Mouse (Mus musculus): ENCODE data around the gene Kalrn.

The Kalrn gene

DNA sequence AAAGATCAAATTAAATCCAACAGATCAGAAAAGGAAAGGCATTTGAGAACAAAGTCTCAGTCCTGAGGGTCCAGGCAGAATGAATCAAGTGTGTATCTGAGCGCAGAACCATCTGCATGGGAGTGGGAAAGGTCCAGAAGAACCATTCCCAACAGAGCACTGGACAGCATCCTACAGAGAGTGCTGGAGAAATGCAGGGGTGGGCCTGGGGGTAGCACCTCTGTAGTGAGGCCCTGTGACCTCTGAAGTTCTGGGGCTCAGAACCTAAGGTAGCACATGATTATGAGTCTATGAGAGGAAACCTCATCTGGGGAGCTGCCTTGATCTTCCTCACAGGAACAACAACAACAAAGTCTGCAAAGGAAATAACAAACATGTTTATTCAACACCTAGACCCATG is 20.6 kb downstream of the Kalrn start:
- no peak for DNase-seq

DNA sequence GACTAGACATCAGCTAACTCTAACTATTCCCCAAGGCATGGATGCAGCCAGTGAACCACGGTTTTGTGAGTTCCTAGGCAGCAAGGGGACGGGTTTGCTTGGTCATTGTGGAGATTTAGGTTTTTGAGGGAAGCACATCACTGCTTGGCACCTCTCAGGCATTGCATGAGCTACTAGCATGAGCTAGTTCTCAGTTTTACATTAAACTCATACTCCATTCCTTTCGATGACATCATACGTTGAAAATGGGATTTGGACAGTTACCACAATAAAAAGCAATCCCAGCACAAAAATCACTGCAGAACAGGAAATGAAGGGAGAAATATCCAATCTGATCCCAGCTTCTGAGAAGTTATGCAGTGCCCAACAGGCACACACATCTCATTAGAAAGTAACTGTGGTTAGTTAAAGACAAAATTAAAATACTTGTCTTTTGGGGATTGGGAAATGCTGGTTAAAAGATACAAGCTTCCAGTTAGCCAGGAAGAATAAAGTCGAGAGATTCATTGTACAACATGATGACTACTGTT is 23.8 kb downstream of the Kalrn start:
- DNase-seq = no peak

DNA sequence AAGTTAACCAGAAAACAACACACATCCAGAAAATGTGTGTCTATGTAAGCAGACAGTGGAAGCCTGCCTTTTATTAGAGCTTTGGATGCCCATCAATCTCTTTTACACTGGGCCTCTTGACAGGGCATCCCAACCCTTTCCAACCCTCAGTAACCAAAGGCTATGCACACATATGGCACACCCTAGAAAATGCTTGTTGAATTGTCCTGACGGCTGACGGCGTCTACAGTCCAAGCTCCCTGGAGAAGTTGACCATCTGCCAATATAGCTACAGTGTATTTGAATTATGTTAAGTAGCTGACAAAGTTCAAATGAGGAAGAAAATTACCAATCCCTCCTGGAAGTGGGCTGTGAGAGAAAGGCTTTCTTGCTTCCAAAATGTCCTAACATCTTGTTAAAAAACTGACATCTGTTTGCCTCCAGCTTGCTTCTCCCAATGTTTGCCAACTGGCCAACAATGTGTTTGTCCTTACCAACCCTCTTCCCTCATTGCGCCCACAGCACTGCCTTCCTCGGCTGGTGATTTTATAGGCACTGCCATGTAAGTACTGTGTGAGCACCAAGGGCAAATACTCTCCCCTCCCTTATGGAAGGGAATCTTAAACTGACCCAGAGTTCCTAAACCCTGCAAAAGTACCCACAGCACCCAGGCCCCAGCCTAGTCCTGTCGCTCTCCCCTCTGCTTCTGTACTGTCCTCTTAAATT is 26.4 kb downstream of the Kalrn start:
- no peak for DNase-seq

DNA sequence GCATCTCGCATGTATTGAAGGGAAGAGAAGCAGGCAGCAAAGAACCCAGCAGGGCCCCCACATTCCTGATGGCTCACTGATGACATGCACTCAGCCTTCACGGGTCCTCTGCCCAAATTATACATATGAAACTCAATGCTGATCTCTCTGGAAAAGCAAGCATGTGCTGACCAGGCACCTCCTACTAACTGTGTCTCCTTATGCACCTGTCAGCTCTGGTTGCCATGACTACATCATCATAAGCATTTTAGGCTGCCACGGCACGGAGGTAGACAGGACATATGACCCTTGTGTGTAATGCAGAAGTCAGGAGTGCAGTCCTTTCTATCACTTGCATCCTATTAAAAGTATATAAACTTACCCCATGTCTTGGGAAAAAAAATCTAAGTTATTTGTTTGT is 29.6 kb downstream of the Kalrn start:
- no peak for DNase-seq

DNA sequence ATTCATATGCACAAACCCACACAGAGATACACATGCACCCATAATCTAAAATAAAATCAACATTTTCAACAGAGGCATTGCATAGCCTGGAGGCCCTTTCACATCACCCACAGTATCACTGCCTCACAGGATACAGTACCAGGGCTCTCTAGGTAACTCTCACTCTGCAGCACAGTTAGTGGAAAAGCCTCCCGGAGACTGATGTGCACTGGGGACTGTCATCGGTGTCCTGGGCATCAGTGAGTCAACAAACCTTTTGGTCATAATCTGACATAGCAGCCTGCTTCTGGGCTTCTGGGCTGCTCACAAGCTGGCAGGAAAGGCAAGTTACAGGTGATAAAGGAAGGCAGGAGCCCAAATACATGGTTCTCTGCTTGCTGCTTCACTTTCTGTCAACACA is 31.0 kb downstream of the Kalrn start:
- no peak for DNase-seq

DNA sequence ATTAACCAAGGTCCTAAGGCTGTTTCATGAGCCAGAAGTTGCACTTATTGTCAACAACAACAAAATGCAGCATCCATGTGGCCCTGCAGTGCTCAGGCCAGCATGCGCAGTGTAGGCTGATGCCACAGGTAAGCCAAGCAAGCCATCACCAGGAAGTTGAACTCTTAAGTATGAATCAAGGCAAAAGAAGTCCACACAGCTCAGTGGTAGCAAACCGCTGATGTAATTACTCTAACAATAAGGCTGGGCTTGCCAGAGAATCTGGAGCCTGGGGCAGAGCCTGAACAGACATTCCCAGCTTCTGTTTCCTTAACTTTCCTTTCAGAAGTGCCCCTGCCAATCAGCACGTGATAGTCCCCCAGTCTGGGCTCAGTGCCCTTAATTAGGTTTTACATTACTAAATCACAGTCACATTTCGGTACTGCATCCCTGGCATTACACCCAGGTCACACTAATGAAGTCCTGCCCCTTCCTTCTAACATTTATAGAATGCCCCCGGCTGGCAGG is 34.6 kb downstream of the Kalrn start:
- no peak for DNase-seq

DNA sequence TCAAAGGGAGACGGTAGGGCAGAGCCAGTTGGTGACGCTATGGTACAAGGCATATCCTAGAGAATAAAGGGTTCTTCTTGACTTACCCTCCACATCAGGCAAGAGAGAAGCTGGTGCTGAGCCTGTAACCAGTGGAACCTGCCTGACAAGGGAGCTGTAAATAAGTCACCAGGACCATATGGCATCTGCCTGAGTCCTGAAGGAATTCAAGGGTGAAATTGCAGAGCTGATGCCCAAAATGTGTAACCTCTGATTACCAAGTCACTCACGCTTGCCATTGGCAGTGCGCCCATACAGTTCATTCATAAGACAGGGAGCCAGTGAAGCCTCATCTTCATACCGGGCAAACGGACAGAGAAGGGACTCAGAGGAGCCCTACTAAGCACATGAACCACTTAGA is 37.0 kb downstream of the Kalrn start:
- DNase-seq = peak; percentile 70

DNA sequence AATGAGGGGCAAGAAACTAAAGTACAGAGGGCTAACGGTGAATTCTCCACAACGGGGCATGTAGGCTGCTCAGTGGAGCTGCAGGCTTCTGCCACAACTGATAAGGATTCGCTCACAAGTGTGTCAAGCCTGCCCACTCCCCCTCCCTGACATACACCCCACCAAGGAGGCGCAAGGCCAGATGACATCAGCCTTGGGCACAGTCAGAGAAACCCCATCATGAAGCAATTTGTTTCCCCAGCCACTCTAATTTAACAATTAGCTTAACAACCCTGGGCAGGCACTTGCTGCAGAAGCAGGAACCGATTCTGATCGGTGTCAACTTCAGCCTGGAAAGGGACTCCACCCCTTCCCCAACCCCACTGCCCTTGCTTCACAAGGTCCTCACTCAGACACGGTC is 38.2 kb downstream of the Kalrn start:
- no peak for DNase-seq

DNA sequence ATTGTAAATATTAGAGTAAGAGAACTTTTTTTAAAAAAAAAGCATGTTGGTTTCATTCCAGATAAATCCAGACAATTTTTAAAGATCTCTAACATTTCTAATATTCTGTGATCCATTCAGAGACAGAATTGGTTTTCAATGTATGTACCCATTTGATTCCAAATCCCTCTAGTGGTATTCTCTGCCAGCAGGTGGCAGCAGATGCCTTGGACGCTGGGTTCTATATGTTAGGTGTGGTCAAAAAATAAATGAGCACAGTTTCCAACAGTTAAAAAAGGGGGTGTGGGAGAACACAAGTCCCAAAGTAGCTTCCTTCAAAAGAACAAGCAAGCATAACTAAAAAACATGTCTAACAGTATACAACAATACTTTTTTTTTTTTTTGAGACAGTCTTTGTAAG is 41.8 kb downstream of the Kalrn start:
- peak; percentile 78 for DNase-seq

DNA sequence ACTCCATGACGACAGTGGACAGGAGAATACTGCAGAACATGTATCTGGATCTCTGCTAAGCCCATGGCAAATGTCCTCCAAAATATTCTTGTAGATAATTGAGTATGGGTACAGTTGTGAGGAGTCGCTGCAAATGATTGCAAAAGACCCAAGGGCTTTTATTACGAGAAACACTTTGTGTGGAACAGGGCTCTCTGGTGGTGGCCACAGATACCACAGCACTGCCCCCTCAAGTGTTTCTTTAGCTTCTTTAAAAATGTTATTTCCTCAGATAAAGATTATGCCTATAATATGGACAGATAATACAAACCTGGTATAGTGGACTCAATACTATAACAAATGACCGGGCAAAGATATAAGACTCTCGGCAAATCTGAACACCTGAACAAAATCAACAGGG is 43.3 kb downstream of the Kalrn start:
- DNase-seq = no peak

DNA sequence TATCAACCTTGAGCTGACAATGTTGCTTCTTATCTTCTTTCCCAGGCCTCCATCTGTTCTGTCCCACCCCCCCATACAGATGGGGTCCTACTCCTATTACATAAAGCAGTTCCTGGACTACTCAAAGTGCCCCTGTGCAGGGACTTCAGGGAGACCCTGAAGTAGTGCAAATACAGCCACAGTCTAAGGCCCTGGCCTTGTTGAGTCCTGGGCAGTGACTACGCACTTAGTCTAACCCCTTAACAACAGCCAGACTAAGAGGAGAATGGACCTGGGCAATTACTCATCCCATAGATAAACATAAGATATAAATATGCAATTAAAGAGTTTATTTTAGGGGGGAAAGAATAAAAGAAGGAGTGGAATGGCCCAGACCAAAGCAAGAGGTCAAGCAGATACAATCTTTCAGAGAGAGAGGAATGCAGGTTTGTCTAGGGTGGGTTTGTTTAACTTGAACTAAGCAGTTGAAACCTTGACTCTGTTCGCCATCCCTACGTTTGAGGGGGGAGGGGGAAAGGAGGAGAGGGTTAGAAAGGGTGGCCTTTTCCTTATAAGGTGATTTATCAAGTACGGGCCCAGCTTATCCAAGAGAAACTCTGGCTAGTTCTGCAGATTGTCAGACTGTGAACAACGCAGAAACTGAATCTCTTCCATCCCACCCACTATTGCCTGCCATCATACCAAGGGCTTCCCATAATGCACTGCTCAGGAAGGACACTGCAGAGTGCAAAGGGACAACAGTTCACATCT is 44.9 kb downstream of the Kalrn start:
- no peak for DNase-seq

DNA sequence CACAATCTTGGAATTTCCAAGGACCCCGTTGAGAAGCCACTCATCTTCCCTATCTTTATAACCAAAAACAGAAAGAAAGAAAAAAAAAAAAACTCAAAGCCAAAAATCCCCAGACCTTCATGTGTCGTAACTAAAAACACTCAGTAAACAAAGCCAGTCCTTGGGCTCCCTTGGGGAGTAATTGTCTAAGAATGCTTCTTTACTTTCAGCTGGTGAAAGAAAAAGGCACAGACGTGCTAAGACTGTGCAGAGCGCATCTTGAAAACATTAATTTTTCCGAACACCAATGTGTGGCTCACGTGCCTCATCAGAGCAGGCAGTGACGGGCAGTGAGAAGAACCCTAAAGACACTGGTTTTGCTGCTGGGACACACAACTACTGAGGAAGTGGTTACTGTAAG is 47.0 kb downstream of the Kalrn start:
- DNase-seq = no peak

DNA sequence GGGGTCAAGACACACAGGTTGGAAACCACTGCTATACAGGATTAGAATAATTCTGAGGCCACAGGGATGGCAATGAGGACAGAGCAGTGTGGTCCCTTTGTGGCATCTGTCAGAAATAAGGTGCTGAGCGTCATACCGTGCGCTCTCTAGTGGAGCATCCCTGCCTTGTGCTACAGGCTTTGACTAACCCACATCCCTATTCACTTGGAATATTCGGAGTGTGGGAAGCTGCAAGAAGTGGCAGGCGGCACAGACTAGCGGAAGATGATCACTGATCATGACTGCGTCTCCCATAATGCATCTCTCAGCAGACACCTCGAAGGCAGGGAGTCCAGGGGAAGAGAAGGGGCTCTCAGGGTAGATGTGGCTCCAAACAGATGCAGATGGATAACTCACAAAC is 47.5 kb downstream of the Kalrn start:
- DNase-seq = no peak

DNA sequence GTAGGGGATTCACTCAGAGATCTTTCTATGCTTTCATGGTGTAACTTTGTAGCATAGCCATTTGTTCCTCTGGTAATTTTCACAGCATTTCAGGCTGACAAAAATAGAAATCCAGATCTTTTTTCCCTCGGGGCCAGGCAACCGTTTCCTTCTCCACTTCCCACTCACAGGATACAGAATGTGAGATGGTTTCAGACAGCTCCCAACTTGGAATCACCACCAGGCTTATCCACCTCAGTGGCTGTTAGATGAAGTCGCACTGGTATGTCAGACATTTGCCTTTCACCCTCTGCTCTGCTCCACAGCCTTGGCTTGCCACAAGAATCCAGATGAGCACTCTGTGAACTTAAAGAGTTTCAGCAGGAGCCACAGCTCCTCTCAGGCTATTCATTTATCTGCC is 48.1 kb downstream of the Kalrn start:
- DNase-seq = no peak

DNA sequence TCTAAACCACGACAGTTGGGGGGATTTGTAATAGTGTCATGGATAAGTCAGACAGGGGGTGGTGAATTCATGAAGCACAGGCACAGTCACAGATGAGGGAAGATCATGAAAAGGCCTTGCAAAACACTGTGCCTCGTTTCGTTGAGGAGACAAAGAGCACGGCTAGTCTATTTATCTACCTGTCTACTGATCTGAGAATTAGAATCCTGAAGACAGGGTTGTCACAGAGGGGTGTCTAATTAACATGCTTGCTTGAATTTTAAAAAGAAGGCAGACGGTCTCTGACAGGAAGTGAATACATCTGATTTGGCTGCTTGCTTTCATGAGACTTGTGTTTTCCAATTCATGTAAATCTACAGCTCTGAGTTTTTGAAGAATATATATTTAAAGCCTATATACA is 52.3 kb downstream of the Kalrn start:
- no peak for DNase-seq

DNA sequence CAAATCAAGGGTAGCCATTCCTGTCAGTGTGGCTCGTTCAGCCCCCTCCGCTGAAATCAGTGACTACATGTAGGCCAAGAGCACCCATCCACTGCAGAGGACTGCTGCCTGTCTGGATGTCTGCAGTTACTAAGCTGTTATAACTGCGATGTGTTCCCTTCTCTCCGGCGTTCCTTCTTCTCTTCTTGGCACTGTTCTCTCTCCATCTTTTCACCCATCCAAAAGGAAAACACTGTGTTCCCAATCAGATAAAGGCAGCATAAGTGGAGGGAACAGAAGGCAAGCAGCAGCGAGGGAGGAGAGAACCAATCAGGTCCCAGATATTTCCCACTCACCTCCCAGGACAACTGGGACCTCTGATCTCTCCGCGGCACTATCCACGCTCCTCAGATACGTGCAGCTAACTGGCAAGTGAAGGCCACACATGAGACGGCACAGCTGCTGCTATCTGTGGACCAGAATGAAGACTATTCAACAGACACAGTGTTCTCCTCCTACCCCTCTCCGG is 56.4 kb downstream of the Kalrn start:
- no peak for DNase-seq

DNA sequence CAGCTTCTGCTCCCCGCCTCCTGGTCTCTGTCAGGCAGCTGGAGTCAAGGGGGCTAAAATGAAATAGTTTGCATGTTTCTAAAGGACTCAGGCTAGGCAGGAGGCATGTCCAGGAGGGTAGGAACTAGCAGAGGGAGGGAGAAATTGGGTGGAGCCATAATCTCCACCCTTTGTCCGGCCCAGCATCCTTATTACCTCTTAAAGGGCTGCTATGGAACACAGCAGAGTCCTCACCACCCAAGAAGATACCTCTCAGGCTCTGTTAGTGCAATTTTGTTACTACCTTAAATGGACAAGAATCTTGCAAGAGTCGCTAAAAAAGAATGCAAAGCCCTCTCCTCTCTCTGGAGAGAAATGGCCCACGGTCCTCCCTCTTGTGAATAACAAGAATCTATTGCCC is 57.8 kb downstream of the Kalrn start:
- DNase-seq = no peak

DNA sequence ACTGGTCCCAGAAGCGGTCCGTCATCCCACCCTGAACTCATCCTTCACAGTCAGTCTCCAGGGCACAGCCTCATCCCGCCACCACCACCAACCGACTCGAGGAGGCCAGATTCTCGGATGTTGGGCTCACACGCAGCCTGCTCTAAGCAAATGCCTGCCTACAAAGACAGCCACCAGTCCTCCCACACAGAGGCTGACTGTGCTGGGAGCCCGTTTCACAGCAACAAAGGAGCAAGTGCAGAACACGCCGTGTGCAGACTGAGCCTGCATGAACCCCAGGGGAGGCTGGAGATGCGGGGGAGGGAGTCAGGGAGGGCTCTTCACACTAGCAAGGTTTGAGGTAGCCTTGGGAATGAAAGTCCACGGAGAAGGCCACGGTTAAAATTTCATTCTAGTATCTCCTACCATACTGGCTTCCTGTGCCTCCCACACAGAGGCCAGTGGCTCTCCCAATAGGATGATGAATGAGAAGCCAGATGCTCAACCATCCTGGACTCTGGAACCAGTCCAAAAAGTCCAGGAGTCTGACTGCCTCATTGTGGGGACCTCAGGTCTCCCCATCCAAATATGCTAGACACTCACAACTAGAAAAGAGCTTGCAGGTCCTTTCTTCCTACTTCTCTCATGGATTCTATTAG is 59.3 kb downstream of the Kalrn start:
- DNase-seq = no peak

DNA sequence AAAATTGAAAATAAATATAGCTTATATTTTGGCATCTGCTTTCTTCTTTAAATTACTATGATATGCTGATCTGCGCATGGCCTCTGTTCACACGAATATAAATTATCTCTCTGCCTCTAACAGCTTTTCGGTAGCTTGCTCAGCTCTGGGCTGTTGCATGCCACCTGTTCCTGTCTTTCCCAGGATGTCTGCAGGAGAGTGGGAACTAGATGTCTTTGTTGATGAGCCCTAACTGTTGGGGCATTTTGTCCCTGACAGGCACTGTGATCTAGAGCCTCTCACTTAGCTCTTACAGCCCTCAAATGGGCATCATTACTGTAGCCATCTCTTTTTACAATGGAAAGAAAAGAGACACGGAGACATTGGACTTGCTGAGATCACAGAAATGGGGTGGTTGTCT is 61.0 kb downstream of the Kalrn start:
- no peak for DNase-seq

DNA sequence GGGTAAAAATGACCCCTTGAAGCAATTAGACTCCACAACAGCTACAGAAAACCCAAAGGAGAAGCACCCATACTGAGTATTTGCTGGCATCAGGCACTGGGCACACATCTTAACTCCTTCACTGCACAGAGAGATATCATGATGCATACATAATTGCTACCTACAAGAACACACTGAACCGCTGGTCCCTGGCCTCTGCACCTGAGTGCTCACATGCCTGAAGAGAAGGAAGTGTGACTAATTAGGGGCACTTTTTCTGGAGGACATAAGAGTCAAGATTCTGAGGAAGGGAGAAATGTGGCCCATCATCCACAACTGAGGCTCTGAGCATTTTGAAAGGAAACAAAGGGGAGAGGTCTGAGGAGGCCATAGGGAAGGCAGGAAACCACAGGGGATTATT is 65.2 kb downstream of the Kalrn start:
- no peak for DNase-seq

DNA sequence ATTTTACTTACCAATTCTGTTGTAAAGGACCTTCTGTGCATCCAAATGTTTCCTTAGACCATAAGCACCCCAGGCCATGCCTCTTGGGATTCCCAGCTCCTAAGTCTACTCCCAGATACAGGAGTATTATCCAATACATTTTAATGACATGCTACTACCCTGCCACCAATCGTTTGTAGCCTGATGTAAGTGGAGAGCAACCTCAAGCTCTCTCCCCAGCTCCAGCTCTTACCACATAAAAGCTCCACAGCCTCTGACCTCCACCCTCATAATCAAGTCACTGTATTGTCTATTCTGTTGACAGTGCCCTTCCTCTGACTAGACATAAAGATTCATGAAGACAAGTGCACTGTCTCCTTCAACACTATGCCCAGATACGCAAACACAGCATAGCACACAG is 67.3 kb downstream of the Kalrn start:
- no peak for DNase-seq

DNA sequence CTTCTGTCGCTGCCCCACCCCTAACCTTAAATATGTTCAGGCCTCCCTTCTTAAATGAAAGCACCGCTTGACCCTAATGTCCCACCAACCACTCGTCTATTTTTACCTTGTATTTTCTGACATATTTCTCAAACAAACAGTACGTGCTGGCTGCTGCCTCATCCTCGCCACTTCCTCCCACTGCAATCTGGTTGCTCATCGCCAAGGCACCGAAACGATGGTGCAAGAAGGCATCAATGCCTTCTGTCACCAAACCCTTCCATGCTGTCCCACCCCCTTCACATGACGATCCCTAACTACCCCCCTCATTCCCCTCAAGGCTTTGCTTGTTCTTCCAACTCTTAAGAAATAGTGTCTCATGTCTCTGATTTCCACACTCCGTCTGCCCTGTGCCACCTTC is 69.1 kb downstream of the Kalrn start:
- no peak for DNase-seq

DNA sequence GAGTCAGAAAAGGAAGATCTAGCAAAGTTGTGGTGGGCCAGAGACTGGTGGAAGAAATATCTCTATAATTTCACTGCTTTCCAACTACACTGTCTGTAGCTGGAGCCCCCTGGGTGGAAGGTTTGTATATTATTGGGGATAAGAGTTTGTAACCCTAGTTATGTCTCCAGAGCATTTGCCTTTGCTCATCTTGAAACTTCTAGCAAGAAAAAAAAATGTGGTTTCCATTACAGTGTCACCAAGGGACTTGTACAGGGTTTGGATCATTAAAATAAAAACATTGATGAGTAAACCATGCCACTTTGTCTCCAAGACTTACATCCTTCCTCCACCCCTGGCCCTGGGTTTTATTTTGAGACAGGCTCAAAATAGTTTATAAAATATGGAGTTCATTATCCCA is 71.2 kb downstream of the Kalrn start:
- no peak for DNase-seq

DNA sequence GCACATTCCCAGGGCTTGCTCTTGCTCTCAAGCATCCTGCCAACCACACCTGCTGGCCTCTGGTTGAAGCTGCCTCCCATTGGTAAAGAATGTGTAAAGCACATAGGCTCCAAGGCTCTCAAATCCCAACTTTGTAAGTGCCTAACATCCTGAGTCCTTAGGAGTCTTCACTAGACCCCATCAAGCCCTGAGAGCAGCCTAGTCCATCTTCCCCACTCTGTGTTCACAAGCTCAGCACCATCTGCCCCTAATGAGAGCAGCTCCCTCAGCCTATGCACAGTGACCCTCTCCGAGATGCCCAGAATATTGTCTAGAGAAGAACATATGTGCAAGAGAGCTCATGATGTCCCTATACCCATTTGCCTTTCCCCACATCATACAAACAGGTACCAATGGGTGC is 78.6 kb downstream of the Kalrn start:
- DNase-seq = no peak

All from kidney, postnatal 10 days (tissue).